8 mouse cellular contexts compared by ENCODE assay signal in genomic region chr7:3290257-3291033, GRCm38 (mm10). TPM values are rescaled to one million over a fixed set of nuclear protein-coding genes. Genes with fewer than 3 reads are reported as not detected.
DNase-seq lines count a peak whose midpoint lies in the region; ATAC-seq lines count a peak whose summit lies in the region.

No protein-coding gene starts in this region.

- H3K9me3 ChIP-seq in hindbrain, embryonic 16.5 days (ENCODE audit: control insufficient read depth, low read length) = no peaks in the 10 kb centered on the region

- H3K4me1 ChIP-seq in hindbrain, embryonic 16.5 days (ENCODE audit: control insufficient read depth, insufficient read depth, low read depth, low read length) = peaks cover 16% of the 10 kb centered on the region

- peaks cover 6% of the 10 kb centered on the region; the same call in 1 of the 2 replicates for H3K36me3 ChIP-seq in hindbrain, embryonic 16.5 days (ENCODE audit: control insufficient read depth, insufficient read depth, low read length)

- H3K4me3 ChIP-seq in hindbrain, embryonic 16.5 days (ENCODE audit: low read length) = peak overlapping the region; percentile 69

- 1% methylated on average over 18 of the region's 18 CpGs for WGBS in hindbrain, embryonic 16.5 days

- DNase-seq in T-cell, adult 2 months (ENCODE audit: low spot score) = peak; percentile 86
- peak; percentile 87 to 88 for DNase-seq in cerebellum, postnatal 14 days
- DNase-seq in gastrocnemius, adult 18-20 months (ENCODE audit: low spot score) = peak; percentile 97
- DNase-seq in left cerebral cortex, adult 18-20 months (ENCODE audit: low spot score in 2 of 2) = peak; percentile 84
- peak; percentile 99 for DNase-seq in lung, postnatal 4 days
- DNase-seq in retina, postnatal 1 day = peak; percentile 98
- DNase-seq in urinary bladder, adult 18-20 months (ENCODE audit: low spot score in 2 of 2) = peak; percentile 85 to 95

- peak; percentile 94 for ATAC-seq in hindbrain, embryonic 16.5 days

- peak overlapping the region; percentile 73 for H3K27ac ChIP-seq in hindbrain, embryonic 16.5 days (ENCODE audit: low read depth, low read length)

- peak overlapping the region; percentile 75 for H3K4me2 ChIP-seq in hindbrain, embryonic 16.5 days (ENCODE audit: low read length)

- peak overlapping the region; percentile 92 for H3K9ac ChIP-seq in hindbrain, embryonic 16.5 days (ENCODE audit: low read depth, low read length)

- H3K27me3 ChIP-seq in hindbrain, embryonic 16.5 days (replicated peaks; ENCODE audit: control insufficient read depth, insufficient read depth, low read length) = no peaks in the 10 kb centered on the region

RNA-seq across cellular contexts. Expression of gene Prkcg, which starts 1.5 kb away (rescaled TPM):
- under 1 TPM; 0.30 to 0.76 TPM for total RNA-seq in gastrocnemius, adult 18-20 months (2021)
- polyA plus RNA-seq in hindbrain, embryonic 16.5 days (2015; fragmentation: Nextera tagmentation; extraction: Ambion mirVana) = 2.0 and 2.3 TPM in 2 replicates
- 100 to 1,000 TPM; 239 to 276 TPM for total RNA-seq in left cerebral cortex, adult 18-20 months (2021)

RNA-seq across cellular contexts. Expression of gene Myadm, which starts 1.6 kb away (rescaled TPM):
- 10 to 100 TPM; 21.1 to 38.5 TPM for total RNA-seq in gastrocnemius, adult 18-20 months (2021)
- 36.9 and 51.0 TPM in 2 replicates for polyA plus RNA-seq in hindbrain, embryonic 16.5 days (2015; fragmentation: Nextera tagmentation; extraction: Ambion mirVana)
- 10 to 100 TPM; 51.4 to 57.2 TPM for total RNA-seq in left cerebral cortex, adult 18-20 months (2021)

RNA-seq across cellular contexts. Expression of gene Nlrp12, which starts 40.9 kb away (rescaled TPM):
- total RNA-seq in gastrocnemius, adult 18-20 months (2021) = not detected
- 0.05 and 0.06 TPM in 2 replicates for polyA plus RNA-seq in hindbrain, embryonic 16.5 days (2015; fragmentation: Nextera tagmentation; extraction: Ambion mirVana)
- total RNA-seq in left cerebral cortex, adult 18-20 months (2021) = not detected

RNA-seq across cellular contexts. Expression of gene Cacng7, which starts 42.3 kb away (rescaled TPM):
- 10 to 100 TPM; 11.0 to 11.6 TPM for total RNA-seq in gastrocnemius, adult 18-20 months (2021)
- 2.6 and 2.9 TPM in 2 replicates for polyA plus RNA-seq in hindbrain, embryonic 16.5 days (2015; fragmentation: Nextera tagmentation; extraction: Ambion mirVana)
- 100 to 1,000 TPM; 174 to 185 TPM for total RNA-seq in left cerebral cortex, adult 18-20 months (2021)

Comparison
In these comparisons a context has a peak if more than half of its experiments do, and no peak if none do; other contexts are left out.
1. Peak in every context shown above with its lines: DNase-seq, ATAC-seq, H3K4me3 ChIP-seq and H3K27ac ChIP-seq.
2. RNA of gene Prkcg, which starts 1.5 kb away (total RNA-seq): 239 to 276 TPM in left cerebral cortex, adult 18-20 months; 0.30 to 0.76 TPM in gastrocnemius, adult 18-20 months; every median in the first group is over 100 times any median in the second.